Mouse (Mus musculus) frontal cortex, adult (tissue): ENCODE data around the gene 2610301B20Rik.
A peak's percentile ranks its signal among the peaks of the same experiment; 100 is the strongest.
"Not testable (repeated sequence)": the region's sequence is repeated elsewhere in the genome, so short reads cannot be mapped to it uniquely, and the experiment has no call there.

Experiments used
- ATAC-seq: cut with Nextera tagmentation; 2 replicates; pipeline ENCODE4 v1.9.2; 2017; ENCODE audit warnings: mild to moderate bottlenecking, moderate library complexity, mixed read lengths; ENCODE audit not compliant: low TSS enrichment

Gene 2610301B20Rik

DNA sequence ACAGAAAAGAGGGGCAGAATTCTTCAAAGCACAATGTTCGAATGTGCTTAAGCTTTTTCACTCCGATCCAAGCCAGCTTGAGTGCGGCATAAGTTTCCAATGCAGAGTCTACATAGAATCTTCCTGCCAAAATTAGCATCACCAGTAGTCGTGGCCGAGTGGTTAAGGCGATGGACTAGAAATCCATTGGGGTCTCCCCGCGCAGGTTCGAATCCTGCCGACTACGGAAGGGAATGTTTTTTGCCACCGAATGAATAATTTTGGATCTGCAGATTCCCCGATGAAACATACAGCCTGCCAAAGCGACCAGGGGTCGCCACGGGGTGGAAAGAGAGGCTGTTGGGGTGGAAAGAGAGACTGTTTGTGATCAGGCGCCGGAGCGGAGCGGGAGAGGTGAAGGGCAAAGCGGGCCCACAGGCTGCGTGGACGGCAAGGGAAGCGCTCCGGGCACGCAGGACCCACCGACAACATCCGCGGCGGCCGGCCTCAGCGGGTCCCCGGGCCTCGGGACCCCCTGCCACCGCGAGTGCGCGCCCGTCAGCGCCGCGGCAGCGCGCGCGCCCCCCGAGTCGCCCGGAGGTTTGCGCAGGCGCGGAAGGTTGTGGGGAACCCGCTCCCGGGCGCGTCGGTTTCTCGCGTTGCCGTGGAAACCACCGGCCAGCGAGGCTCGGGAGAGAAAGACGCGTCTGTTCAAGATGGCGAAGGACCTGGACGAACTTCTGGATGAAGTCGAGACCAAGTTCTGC, at the start of gene 2610301B20Rik:
2610301B20Rik (plus strand) TSS at position 579 of the 746 bp plus-strand sequence.
- ATAC-seq, result peak; percentile 92

DNA sequence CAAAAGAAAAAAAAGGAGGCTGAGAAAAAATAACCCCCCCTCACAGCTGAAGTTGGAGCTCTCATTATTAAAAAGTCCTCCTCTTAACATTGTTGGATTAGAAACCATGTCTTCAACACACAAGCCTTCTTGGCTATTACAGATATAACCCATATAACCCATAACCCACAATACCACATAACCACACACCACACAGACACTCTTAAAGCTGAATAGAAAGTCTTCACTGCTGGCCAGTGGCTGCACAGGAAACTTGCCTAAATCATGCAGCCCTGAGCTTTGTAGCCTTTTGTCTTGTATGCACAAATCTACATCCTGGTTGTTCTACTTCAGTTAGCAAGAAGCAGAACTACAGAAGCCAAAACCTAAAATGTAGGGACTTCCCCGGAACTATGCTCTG, 41.0 kb upstream of the 2610301B20Rik start:
- no peak for ATAC-seq

DNA sequence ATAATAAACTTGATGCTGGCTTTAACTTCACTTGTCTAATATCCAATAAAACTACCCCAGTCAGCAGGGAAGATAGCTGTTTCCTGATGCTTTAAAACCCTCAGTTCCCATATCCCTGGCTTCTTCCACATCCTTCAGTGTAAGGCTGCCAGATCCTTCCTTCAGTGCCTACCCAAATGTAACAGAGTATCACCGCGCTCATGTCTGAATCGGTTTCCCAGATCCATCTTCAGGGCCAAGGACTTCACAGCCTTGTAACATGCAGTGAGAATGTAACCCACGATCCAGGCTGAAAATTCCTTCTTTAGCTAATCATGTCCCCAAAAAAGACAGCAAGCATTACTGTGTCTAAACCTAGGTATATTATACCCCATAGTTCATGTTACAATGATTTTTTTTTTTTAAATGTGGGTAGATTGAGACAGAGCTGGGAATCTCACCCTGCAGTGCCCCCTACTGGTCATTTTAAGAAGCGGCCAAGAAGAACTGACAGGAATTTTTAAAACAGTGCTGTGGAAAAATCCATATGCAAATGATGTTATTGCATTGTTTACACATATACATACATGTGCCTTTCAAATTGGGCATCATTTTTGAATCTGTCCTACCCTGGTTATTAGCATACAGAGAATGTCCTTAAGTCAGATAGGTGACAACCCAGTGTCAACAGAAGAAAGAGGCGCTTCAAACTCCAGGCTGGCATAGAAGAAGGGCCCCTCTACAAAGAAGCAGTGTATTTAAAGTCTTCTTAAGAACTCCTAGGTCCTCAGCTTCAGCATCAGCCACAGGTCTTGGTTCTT, 38.8 kb upstream of the 2610301B20Rik start:
- peak; percentile 94 for ATAC-seq

DNA sequence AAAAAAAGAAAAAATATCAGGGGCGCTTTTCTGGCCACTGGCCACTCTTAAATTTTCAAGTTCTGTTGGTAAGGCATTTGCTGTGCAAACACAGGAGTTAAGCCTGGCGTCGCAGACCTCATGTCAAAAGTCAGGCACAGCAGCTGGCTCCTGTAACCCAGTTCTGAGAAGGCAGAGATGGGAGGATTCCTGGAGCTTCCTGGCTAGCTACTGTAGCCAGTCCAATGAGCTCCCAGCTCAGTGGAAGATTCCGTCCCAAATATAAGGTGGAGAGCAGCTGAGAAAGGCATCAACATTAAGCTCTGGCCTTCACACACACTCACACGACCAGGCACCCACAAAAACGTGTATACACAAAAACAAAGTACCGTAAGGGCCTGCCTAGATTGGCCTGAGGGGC, 28.4 kb upstream of the 2610301B20Rik start:
- no peak for ATAC-seq

DNA sequence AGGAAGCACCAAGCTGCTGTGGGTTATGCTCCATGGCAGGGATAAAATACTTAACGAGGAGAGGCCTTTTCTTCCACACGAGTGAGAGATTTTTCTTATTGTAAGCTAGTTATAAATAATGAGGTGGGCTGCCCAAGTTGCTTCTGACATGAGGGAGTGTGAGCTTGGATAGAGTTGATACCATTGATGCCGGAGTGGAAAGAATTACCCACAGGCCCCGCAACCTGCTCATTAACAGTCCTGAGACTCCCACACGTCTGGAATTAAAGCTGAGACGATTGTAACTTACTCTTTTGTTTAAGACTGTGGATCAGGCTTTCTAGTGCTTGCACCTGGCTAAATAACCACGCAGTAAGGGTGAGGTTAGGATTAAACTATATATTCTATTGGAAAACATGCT, 24.5 kb upstream of the 2610301B20Rik start:
- no peak for ATAC-seq

DNA sequence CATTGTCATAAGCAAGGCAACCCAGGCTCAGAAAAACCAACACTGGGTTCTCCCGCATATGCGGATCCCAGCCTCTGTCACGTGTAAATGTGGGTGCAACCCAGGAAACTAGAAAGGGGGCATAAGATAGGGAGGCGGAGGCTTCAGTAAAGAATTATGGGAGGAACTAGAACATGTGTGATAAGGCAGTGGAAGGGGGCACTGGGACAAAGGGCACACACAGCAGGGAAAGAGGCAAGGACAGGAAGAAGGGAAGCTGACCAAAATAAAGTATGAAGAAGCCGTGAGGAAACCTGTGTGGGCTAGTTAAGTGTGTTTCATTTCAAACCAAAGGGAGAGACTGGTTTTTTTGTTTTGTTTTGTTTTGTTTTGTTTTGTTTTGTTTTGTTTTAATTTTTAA, 23.3 kb upstream of the 2610301B20Rik start:
- no peak for ATAC-seq

DNA sequence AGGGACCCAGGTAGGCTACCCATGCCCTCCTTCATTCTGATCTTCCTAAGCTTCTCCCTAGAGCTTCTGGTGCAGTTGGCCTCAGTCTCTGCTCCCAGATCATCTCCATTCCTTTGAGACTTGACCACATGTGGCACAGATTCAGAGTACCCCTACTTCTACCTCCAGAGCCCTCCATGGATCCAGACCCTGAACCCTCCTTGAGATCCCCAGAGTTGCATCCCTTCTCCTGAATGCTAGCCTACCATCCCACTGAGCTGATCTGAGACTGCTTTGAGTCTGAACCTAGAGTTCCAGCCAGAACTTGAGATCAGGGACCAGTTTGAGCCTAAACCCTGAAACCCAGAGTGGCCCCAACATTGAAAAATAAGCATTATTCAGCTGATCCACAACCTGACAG, 15.1 kb upstream of the 2610301B20Rik start:
- ATAC-seq, result no peak

DNA sequence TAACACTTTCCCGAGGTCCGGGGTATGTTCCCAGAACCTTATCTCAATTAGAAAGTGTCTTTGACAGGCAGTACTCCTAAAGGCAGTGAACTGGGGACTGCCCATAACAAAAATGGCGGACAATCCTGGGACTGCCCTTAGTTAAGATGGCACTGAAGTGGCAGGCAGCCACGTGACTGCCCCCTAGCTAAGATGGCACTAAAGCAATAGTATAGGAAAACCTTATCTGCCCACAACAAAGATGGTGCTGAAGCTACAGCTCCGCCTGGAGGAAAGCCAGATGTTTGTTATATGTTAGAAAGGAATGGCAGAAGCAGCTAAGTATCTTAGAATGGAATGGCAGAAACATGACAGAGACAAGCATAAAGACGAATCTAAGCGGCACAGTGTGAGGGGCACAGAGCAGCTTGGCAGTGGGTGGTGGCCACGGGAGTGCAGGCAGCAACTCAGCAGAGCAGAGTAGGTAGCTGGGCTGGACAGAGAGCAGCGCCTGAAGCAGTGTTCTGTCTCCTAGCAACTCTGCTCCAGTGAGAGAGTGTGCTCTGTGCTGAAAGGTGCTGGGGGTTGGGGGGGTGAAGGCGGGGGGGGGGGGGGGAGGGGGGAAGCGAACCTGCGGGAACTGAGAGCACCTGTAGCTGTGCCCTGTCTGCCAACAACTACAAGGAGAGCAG, 14.3 kb upstream of the 2610301B20Rik start:
- ATAC-seq, result peak; percentile 89

DNA sequence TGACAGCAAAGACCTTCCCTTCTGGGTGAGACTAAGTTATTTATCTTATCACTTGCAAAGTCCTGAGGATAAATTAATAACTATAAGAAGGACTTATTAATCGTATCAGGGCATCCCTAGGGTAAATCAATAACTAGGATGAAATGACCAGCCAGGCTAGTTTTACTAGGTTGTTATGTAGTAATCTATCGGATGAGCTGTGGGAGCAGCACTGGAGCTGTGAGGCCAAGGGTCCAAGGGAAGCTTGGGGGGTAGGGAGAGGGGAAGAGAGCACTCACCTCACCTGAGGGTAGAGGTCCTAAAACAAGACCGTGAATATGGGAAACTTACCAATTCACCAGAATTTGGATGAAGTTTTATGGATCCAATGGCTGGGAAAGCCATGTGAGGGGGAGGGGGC, 13.5 kb upstream of the 2610301B20Rik start:
- no peak for ATAC-seq

DNA sequence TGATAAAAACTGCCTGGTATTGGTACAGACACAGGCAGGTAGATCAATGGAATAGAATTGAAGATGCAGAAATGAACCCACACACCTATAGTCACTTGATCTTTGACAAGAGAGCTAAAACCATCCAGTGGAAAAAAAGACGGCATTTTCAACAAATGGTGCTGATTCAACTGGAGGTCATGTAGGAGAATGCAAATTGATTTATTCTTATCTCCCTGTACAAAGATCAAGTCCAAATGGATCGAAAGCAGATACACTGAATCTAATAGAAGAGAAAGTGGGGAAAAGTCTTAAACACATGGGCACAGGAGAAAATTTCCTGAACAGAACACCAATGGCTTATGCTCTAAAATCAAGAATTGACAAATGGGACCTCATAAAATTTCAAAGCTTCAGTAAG, 11.4 kb upstream of the 2610301B20Rik start:
- not testable (repeated sequence) for ATAC-seq

DNA sequence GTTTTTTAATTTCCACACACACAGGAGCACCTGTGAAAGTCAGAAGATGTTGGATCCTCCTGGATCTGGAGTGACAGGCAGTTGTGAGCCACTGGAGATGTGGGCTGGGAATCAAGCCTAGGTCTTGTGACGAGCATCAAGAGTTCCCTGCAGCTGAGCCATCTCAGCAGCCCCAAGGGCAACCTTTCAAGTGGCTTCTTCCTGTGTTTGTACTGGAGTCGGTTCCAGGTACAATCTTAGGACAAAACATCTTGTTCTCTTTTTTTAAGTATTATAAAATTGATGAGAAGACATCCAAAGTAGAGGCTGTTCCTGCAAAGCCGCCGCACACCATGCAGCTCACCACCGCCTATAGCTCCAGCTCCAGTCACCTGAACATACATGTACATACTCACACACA, 2.1 kb upstream of the 2610301B20Rik start:
- no peak for ATAC-seq

DNA sequence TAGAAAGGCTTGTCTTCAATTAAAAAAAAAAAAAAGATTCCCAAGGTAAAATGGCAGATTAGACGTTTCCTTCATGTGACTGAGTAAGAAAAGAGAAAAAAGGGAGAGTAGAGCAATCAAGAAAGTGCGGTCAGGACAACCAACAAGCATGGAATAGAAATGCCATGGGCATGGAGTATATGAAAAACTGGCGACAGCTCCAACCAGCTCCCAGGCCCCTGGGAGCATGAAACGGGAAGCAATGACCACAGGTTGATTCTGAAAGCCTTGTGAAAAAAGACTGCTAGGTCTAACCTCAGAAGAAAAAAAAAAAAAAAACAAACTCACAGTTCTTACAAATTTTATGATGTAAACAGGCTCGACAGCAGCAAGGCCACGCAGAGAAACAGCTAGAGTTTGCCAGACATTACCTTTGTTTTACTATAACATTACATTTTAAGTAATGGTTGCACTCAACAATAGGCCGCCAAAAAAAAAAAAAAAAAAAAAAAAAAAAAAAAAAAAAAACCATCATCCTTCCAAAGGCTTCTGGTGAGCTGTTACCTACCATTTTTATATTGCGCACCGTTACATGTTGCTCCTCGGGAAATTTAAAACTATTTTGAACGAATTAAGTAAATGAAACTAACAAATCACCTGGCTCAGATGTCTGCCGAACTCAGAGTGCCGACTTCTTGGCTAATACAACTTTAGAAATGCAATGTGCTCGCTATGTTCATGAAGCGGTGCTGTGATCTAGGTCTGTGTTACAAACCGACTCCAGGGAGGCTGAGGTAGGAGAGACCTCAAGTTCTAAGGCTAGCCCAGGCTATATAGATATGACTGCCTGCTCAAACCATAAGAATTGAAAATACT, 1.4 kb upstream of the 2610301B20Rik start:
- ATAC-seq, result peak; percentile 38

DNA sequence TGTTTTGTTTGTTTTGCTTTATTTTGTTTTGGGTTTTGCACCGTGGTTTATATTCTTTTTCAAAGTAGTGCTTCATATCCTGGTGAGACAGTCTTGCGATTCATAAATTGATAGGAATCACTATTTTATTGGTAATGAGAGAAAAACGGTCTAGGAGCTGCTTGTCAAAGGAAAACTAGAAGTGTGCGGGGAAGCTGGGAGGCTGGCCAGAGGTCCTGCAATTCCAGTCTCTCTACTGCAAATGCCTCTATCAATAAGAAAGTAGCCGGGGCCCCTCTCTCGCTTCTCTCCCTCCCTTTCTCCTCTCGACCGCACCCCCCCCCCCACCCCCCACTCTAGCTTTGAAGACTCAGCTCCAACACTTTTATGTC, 764 bp upstream of the 2610301B20Rik start:
- ATAC-seq, result no peak

DNA sequence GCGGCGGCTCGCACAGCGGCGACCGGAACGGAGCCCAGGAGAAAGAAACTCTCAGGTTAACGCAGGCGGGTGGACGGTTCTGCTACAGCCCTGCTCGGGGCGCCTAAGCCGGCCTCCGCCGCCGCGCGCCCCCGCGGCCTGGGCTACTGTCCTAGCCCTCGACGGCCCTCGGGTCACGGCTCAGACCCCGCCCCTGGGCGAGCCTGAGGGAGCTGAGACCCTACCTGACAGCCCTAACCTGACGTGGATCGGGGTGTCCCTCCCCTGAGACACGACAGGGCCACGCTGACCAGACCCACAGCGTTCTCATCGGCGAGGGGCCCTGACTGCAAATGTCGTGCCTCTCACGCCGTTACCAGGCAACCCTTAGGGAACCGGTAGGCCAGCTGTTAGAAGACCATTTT, 422 bp downstream of the 2610301B20Rik start:
- ATAC-seq, result peak; percentile 58

DNA sequence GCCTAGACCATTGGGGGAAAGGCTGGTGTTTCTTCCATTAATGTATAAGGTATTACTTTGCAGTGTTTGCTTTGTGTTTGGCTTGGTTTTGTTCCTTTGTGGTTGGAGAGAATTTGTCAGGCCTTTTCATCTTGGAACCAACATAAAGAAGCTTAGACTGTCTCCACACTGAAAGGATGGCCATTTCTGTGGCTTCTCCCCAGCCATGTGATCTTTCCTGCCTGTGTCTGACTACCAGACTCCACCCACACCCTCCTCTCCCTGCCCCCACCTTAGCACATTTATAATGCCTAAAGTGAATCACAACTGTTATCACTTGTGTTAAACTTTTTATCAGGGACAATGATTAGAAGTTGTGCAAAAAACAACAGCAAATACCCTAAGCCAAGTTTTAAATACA, 1.1 kb downstream of the 2610301B20Rik start:
- ATAC-seq, result no peak

DNA sequence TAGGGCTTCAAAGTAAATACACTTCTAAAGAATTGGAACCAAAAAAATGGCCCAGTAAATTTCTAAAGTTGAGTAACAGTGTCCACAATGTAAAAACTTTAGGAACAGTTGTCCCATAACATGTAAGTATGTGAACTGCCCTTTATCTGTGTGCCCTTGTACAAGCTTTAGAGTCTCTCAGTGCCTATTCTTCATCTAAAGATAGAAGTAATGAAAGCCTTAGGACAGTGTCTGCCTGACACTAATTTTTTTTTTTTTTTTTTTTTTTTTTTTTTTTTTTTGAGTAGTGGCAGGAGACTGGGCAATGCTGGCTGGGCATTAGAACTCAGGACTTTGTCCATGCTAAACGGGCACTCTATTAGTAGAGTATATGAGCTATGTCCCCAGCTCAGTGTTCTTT, 2.8 kb downstream of the 2610301B20Rik start:
- ATAC-seq, result no peak

DNA sequence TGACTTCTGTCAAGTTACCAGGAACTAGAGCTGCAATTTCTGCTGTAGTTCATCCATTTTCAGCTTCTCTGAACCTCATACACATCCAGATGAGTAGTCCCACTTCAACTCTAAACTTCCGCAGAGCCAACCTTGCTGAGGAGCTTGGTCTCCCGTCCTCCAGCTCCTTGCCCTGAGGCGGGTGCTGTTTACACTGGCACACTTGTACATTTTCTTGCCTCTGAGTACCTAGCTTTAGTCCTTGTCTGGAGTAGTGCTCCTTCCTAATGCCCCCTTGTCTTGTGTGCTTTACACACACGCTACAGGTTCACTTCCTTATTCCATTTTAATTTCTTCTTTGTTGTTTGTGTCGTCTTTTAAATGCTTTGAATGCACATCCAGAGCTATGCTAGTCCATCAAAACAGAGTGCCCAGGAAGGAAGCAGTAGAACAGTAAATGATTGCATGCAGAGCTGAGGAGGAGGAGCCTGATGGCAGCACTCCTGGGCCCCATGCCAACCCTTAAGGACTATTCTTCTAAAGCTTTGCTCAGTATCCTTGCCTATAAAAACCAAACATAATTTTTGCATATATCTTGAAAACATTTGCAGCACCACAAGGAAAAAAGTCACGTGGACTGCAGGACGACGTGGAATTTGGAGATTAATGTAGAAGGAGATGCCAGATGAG, 9.6 kb downstream of the 2610301B20Rik start:
- ATAC-seq, result peak; percentile 57; the same call in 1 of the 2 replicates

DNA sequence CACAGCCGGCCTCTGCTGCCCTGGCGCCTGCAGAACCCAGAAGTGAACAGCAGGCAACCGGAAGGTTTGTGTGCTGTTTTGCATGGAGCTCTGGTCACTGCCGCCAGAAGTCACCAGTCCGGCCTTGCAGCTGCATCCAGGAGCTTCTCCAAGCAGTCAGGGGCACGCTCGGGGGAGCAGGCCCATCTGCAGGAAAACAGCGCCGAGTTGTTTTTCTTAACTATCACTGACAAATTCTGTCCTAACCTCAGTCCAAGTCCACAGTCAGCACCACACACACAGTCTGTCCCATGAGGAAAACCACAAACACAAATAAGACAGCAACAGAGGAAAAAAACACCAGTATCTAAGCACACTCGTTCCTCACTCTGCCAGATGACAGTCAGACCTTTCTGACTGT, 14.5 kb downstream of the 2610301B20Rik start:
- no peak for ATAC-seq

DNA sequence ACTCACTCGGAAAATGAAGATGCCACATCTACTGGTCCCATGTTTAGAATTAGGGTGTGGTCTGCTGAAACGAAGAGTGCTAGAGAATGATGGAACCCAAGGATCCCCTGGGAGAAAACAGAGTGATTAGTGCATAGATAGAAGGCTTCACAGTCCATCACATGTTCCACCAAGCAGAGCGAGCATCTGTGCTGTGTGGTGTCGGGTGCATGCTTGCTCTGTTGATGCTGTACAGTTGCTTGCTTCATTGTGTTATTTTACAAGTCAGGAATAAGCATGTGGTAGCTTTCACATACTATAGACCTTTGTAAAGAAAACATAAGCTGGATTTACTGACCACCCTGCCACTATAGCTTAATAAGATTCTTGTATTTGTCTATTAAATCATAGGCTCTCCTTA, 22.0 kb downstream of the 2610301B20Rik start:
- ATAC-seq, result no peak

DNA sequence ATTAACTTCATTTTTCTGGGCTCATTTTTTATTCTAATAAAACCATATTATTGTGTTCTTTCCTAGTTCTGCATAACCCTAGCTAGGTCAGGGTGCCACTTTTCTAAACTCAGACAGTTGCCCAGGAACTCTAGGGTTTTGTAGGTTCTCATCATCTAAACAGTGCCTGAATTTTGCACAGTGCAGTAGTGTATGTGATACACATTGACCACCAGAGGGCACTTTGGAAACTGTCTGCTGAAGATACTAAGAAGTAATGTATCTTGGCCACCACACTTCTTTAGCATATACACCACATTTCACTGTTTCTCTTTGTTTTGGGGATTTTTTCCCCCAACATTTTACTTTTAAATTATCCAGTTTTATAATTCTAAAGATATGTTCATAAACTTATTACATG, 22.6 kb downstream of the 2610301B20Rik start:
- ATAC-seq, result peak; percentile 98

DNA sequence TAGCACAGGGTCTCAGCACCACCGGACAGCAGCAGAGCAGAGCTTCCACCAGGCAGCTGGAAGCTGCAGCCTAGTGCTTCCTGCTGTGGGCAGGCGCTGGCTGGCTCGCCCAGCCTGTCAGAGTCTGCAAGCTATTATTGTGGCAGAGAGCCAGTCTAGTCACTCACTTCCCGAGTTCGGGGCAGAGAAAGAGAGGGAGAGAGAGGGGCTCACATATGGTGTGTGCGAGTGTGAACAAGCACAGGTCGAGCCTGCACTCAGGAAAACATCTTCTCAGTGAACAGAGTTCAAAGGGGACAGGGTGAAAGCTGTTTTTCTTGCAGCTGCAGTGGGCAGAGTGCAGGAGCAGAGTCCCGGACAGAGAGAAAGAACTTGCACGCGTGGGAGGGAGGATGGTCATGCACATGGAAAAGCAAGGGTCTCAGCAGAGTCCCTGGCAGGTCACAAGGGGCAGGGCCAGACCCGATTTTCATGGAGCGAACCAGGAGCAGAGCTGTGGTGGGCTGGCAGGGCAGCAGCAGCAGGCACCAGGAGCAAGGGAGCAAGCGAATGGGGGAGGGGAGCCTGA, 31.0 kb downstream of the 2610301B20Rik start:
- peak; percentile 62; the same call in 1 of the 2 replicates for ATAC-seq
